Mouse (Mus musculus) right cerebral cortex, postnatal 10 days (tissue): ENCODE measurements at regions not wholly inside any gene's neighbourhood (a gene's known extent, or its start where the extent isn't known, plus 50 kb on each side); places are given as distances from the start of the nearest gene placed in this dataset.
A peak's percentile ranks its signal among the peaks of the same experiment; 100 is the strongest.

Source experiments
- DNase-seq, 2 experiments: peaks; one replicate each; pipeline ENCODE4 v3.0.0; 2021; ENCODE audit warnings: low spot score in 2 of 2

GRCm38 (mm10) chr3:40167970-40168626, 363.0 kb upstream of the Intu start:
- no peak for DNase-seq

DNA sequence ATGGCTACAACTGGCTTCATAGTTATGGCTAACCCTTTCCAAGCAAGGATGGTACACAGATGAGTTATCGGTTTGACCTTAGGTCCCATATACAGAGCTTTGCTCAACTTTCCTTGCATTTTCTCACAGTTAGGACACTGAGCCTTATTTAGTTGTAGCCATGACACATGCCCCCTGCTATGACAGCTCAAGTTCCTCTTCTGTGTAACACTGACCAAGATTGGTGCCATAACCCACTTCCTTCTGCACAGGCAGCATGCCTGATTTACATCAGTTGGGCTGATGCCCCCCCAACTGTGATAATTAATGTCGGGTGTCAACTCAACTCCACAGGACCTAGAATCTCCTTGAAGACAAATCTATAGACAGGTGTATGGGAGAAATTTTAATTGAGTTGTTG, 361.5 kb upstream of the Intu start:
- no peak for DNase-seq

- DNase-seq, result no peak
Observed at GRCm38 (mm10) chr3:40179726-40180317, 351.3 kb upstream of the Intu start.

GRCm38 (mm10) chr3:40185597-40186320, 345.3 kb upstream of the Intu start:
- DNase-seq, result no peak

DNA sequence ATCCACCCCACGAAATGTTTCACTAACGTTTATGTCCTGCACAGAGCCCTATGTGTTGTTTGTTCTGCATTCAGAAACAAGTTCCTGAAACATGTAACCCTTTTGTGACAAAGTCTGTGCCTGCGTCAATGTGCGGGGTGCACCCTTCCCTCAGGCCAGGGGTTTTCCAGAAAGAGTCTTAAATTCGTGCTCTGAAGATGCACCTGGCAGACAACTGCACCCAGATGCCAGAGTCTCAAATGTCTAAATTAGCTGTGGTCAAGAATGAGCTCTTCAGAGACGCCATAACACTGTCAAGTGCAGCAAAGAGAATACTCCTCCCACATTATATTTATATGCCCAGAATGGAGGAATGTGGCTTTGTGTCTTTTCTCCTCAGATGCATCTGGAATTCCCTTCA, 341.6 kb upstream of the Intu start:
- DNase-seq, result no peak

DNA sequence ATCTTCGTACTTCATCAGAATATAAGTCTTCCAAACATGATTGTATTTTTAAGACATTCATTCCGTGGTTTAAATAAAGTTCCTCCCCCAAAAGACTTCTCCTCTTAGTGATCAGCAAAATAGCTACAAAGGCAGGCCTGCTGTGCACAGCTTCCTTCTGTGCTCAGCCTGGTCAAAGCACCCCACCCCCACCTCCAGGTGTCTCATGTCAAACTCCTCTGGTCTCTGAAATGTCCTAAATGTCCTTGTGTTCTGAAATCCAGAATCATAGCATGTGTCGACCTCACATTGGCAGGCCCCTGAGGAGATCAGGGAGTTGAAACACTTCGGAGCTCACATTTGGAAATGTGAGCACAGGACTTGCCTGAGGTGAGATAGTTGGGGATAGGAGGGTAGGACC, 341.1 kb upstream of the Intu start:
- DNase-seq, result no peak

GRCm38 (mm10) chr3:40200174-40200573, 330.9 kb upstream of the Intu start:
- DNase-seq, result no peak

DNA sequence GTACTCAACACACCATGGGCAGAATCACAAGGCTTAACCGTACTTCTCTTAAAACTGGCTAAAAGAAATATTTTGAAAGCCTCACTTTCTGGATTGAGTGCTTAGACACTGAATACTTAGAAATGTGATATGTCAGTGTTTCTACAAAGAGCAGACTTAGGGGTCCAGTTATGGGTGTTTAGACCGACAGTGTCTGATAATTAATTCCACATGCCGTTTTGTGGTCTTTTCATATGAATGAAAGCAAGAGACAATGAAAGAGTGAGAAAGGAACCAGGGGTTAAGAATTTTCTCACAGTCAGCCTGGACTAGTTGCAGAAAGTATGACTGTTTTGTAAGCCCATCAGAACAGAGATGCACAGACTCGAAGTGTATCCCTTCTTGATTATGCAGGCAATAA, 324.8 kb upstream of the Intu start:
- no peak for DNase-seq

GRCm38 (mm10) chr3:40211793-40212192, 319.3 kb upstream of the Intu start:
- no peak for DNase-seq

DNA sequence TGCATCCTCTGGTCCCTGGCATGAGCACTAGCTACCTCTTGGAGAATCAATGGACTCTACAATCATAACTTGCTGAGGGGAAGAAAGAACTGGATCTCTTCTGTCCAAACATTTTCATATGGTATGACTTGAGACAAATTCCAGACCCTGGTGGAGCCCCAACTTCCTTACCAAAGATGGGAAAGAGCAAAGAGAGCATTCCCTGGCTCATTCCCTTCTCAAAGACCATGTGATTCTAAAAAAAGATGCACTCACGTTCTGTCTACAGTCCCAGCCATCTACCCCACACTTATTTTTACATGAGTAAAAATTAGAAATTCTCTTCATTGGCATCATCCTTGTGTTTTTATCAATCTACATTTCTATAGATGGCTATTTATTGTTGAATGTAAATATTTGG, 304.3 kb upstream of the Intu start:
- no peak for DNase-seq

- no peak for DNase-seq
Observed at GRCm38 (mm10) chr3:40243499-40244101, 287.5 kb upstream of the Intu start.

- DNase-seq, result no peak
Observed at GRCm38 (mm10) chr3:40254376-40254775, 276.7 kb upstream of the Intu start.

DNA sequence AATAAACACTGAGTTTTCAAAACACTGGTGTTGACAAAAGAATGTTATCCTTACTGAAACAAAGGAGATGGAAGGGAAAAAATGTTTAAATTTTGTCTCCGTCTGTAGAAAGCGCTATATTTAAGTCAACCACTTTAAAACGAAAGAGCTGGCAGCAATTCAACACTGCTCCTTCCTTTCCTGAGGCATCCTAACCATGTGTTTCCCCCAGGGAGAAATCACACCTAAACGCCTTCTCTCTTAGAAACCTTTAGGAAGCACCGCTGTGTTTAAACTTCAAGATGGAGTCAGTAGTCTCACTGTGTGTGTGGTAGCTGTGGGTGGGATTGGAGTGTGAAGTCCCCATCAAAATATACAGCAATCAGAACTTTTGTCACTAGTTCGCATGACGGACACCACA, 268.6 kb upstream of the Intu start:
- DNase-seq, result peak; percentile 44 to 59

DNA sequence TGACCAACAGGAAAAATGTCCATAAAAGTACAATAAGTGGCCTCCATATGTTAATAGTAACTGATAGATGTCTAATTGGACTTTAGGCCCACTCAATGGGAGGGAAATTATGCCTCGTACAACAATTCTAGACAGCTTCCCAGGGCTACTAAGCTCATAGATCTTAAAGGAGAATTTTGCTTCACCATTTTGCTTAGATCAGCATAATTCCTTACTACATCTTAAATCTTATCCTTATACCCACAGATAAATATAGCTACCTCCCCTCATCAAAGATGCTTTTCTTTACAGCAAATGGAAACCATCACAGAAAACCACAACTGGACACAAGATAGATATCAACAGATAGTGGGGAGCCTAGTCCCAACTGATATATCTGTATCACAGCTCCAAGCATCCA, 263.6 kb upstream of the Intu start:
- DNase-seq, result no peak

- DNase-seq, result peak; percentile 65 to 72
Observed at GRCm38 (mm10) chr3:40282926-40283325, 248.2 kb upstream of the Intu start.

GRCm38 (mm10) chr3:40286959-40287710, 244.0 kb upstream of the Intu start:
- DNase-seq, result no peak

- DNase-seq, result no peak
Observed at GRCm38 (mm10) chr3:40297120-40297519, 234.0 kb upstream of the Intu start.

GRCm38 (mm10) chr3:40320319-40320718, 210.8 kb upstream of the Intu start:
- DNase-seq, result no peak

DNA sequence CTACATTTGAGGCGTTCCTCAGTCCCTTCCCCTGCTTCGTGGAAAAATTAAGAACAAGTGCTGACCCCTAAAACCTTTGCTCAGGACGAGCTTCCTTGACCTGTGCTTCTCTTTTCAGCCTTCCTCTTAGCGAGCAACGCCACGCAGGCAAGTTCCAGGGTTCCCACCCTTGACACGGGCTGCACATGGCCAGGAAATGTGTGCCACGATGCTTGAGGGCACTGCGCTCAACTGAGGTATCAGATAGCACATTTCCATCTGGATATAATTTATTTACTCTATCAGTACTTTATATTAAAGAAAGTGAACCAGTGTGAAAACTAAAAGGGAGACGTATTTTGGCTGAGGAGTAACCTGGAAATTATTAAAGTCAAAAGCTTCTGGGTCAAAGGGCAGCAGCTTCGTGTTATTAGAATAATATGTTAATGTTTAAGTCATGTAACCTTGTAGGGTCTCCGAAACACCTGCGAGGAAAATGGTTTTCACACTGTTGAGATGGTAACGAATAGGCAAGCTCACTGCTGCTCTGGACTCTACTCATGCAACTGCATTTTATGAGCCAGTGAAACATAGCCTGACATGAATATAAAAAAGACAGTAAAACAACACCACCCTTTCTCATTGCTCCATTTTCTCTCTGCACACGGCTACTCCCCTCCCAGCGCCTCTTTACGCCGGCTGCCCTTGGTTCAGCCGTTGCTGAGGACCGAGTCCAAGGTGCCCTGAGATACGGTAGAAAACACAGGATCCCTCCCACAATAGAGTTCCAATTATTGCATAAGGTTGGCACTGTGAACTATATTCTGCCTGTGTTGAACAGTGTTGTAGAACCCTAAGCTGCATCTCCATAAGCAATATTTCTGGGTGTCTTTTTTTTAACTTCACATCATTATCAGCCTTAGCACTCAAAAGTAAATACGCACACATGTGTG, 204.9 kb upstream of the Intu start:
- no peak for DNase-seq

GRCm38 (mm10) chr3:40339492-40340030, 191.5 kb upstream of the Intu start:
- no peak for DNase-seq

DNA sequence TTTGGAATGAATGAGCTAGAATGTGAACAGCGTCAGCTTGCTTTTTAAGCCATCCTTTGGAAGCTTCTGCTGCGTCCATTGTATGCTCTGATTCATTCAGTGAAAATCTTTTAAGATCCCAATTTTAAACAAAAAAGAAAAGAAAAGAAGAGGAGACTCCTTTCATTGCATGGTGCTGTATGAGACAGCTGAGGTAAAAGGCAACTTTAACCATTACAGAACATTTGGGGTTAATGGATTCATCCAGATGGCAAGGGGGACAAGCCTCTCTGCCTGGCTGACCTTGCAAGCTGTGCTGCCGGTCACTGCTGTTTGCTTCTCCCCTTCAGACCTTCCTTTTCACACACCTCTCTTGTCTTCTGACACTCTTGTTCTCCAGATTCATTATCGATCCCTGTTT, 176.0 kb upstream of the Intu start:
- no peak for DNase-seq
